Mouse (Mus musculus) small intestine, adult 2 months (tissue): ENCODE results near the gene Gm853. TPM values are rescaled to one million over a fixed set of nuclear protein-coding genes. Genes with fewer than 3 reads are reported as not detected.
A peak's percentile ranks its signal among the peaks of the same experiment; 100 is the strongest.

Source experiments
- H3K27ac ChIP-seq: fragments of 200-500 bp; 2 replicates; pipeline ENCODE4 v1.5.1; 2012; ENCODE audit warnings: low read depth, low read length, control low read depth, inconsistent platforms; ENCODE audit not compliant: insufficient read depth
- H3K27me3 ChIP-seq: fragments of 200-500 bp; 2 replicates; pipeline ENCODE4 v1.6.1; 2012; ENCODE audit warnings: mild to moderate bottlenecking, moderate library complexity, low read length, inconsistent platforms; ENCODE audit not compliant: control insufficient read depth, insufficient read depth
- H3K36me3 ChIP-seq: fragments of 200-500 bp; 2 replicates; pipeline ENCODE4 v1.6.1; 2012; ENCODE audit warnings: mild to moderate bottlenecking, low read length, control low read depth, inconsistent platforms; ENCODE audit not compliant: control insufficient read depth, insufficient read depth
- H3K4me1 ChIP-seq: fragments of 200-500 bp; 2 replicates; pipeline ENCODE4 v1.6.1; 2012; ENCODE audit warnings: low read length, inconsistent platforms, mixed read lengths; ENCODE audit not compliant: control insufficient read depth, insufficient read depth, insufficient read length
- H3K4me3 ChIP-seq: fragments of 200-500 bp; 2 replicates; pipeline ENCODE4 v1.5.1; 2012; ENCODE audit warnings: low read depth, mild to moderate bottlenecking, control low read depth, inconsistent platforms, low read length, moderate library complexity
- CTCF ChIP-seq: fragments of 200-500 bp; IDR thresholded peaks from 2 replicates; pipeline ENCODE4 v1.5.1; 2012; ENCODE audit warnings: low read depth, mild to moderate bottlenecking, control low read depth, inconsistent platforms, low read length, moderate library complexity, mixed read lengths; ENCODE audit not compliant: insufficient replicate concordance, insufficient read length; ENCODE audit errors: extremely low read depth
- POLR2A ChIP-seq: fragments of 200-500 bp; IDR thresholded peaks from 2 replicates; pipeline ENCODE4 v1.6.1; 2012; ENCODE audit warnings: low read depth, mild to moderate bottlenecking, control low read depth, inconsistent platforms, low read length, moderate library complexity
- WGBS: fragments of 180-500 bp; shearing (Covaris S2); methylation state at CpG from one replicate; pipeline ENCODE4 v1.1.7; 2018; 5-methylcytosine and 5-hydroxymethylcytosine counted together
- polyA plus RNA-seq: library from polyadenylated mRNA; depleted of rRNA; stranded (reverse); fragments of >200 nt; gene quantifications from 2 replicates; pipeline ENCODE4 v1.2.3, GENCODE M21; 2012

The Gm853 gene
- polyA plus RNA-seq, 1 experiment = not detected

DNA sequence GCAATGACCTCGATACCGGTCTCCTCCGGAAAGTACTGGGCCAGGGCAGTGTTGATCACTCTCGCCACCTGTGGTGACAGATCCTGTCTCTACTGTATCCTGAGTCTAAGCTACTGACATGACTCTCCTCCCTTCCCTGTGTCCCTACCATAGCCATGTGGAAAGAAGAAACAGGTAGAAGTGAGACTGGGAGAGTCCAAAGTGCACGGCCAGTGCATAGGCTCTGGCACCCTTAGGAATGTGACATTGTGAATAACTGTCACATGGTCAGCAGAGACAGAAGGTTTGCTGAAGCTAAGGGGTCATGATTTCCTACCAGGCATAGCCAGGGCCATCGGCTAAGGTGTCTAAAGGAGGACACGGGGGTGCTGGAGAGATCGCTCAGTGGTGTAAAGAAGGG is 6.8 kb downstream of the Gm853 start:
- TF ChIP-seq CTCF (no peak), POLR2A (no peak)
- Histone ChIP-seq H3K27ac (no peak overlapping the region), H3K4me1 (no peaks in the 10 kb centered on the region), H3K4me3 (no peak overlapping the region), H3K27me3 (no peaks in the 10 kb centered on the region), H3K36me3 (no peaks in the 10 kb centered on the region)
- WGBS = 71% methylated on average over 8 of the region's 8 CpGs

DNA sequence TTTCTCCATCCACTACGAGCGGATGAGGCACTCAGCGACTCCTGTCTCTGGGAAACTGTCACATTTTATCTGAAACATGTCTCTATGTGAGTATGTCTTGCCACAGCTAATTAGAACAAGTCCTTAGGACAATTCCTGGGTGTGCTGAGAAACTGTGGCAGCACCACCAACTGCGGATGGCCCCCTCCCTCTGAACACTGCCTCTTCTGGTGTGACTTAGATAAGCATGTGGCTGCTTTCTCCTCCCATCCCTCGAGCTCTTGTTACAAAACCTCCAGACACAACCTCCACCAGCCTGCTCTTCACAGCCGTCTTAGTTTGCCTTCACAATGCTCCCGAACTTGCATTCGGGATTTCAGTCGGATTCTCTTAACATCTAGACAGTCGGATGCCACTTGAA is 8.3 kb downstream of the Gm853 start:
- TF ChIP-seq CTCF (no peak), POLR2A (no peak)
- no peak overlapping the region for H3K27ac ChIP-seq
- no peaks in the 10 kb centered on the region for H3K36me3 ChIP-seq
- WGBS = 76% methylated on average over 10 of the region's 10 CpGs
- no peak overlapping the region for H3K4me3 ChIP-seq
- no peaks in the 10 kb centered on the region for H3K27me3 ChIP-seq
- no peaks in the 10 kb centered on the region for H3K4me1 ChIP-seq

DNA sequence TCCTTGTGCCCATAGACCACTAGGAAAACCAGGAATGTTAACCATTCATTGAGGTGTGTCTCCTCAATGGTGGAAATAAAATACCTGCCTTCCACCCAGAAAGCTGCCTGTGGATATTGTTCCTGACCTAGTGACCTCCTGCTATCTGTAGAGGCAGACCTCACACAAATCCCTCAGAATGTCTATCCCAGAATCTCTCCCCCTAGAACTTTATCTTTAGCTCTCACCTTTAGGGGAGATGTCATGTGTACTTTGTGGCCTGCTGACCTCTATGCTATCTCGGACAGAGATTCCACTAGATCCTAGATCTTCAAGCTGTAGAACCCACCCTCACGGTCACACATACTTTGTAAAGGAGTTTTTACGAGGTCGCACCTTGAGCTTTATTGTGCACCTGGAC is 9.0 kb downstream of the Gm853 start:
- WGBS = 45% methylated on average over 4 of the region's 4 CpGs
- Histone ChIP-seq H3K4me1 (no peaks in the 10 kb centered on the region), H3K4me3 (no peak overlapping the region), H3K27me3 (no peaks in the 10 kb centered on the region), H3K36me3 (no peaks in the 10 kb centered on the region), H3K27ac (no peak overlapping the region)
- TF ChIP-seq CTCF (no peak), POLR2A (no peak)

DNA sequence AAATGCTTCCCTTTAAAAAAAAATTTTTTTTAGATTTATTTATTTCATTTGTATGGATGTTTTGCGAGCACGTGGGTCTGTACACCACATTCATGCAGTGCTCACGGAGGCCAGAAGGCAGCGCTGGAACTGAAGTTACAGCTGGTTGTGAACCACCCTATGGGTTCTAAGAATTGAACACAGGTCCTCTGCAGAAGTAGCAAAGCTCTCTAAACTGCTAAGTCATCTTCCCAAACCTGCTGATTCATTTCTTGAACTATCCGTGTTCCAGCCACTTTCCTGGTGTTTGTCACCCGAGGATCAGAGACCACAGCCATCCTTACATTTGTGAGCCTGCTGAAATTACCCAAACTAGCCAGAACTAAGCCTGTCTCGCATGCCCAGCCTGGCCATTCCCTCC is 9.8 kb downstream of the Gm853 start:
- 68% methylated on average over 7 of the region's 7 CpGs for WGBS
- H3K4me3 ChIP-seq = no peak overlapping the region
- no peak overlapping the region for H3K27ac ChIP-seq
- H3K27me3 ChIP-seq = no peaks in the 10 kb centered on the region
- TF ChIP-seq CTCF (no peak), POLR2A (no peak)
- H3K4me1 ChIP-seq = no peaks in the 10 kb centered on the region
- no peaks in the 10 kb centered on the region for H3K36me3 ChIP-seq

DNA sequence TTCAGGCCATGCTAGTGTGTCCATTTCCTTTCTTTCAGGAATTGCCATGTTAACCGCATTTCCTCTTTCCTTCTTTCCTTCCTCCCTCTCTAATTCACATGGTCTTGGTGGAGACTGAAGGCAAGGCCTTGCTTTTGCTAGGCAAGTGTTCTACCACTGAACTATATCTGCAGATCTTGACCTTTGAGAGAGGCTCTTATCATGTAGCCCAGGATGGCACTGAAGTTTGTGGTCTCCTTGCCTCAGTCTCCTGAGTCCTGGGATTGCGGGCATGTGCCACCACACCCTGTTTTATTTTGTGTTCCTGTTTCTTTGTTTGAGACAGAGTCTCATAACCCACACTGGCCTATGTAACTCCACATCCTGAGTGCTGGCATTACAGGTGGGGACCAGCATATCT is 10.3 kb downstream of the Gm853 start:
- H3K4me1 ChIP-seq = no peaks in the 10 kb centered on the region
- H3K27ac ChIP-seq = no peak overlapping the region
- no peak overlapping the region for H3K4me3 ChIP-seq
- no peaks in the 10 kb centered on the region for H3K27me3 ChIP-seq
- 77% methylated on average over 2 of the region's 2 CpGs for WGBS
- TF ChIP-seq POLR2A (no peak), CTCF (no peak)
- H3K36me3 ChIP-seq = no peaks in the 10 kb centered on the region

DNA sequence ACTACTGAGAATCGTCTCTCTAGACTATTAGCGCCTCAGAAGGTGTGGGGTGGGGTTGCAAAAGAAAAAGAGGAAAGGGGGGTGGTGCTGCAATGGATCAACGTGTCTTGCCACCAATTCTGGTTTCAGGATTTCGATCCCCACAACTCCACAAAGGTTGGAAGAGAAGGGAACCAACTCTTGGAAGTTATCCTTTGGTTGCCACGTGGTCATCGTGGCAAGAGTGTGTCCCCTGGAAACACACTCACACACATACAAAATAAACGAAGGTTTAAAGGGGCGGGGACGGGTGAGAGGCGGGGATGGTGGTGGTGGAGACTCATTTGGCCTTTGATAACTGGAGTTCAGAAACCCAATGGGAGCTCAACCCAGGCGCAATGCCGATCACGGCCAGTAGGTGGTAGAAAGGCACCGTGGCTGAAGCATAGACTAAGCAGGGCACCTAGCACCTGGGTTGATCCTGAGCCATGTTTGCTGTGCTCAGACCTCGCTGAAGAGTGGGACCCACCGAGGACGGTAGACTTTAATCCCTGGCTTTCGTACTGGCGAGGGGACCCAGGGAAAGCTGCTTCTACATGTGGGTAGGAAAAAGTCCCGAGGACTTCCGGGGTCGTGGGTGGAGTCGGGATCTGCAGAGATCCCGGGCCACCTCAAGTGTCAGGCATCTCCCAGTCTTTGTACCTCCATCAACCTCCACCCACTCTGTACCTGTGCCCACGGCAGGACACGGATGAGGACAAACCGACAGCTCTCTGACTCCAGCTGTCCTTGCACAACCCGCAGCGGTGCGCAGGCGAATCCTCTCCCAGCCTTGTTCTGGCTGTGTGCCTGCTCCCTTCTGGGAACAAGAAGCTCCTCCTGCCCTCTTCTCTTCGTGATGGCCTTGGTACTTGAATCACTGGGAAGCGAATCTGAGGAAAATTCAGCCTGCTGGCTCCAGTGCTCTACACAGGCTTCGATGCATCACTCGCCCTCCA is 23.2 kb downstream of the Gm853 start:
- Histone ChIP-seq H3K4me3 (peak overlapping the region; percentile 53), H3K4me1 (no peaks in the 10 kb centered on the region), H3K27me3 (no peaks in the 10 kb centered on the region), H3K27ac (no peak overlapping the region), H3K36me3 (no peaks in the 10 kb centered on the region)
- TF ChIP-seq CTCF (peak; percentile 84), POLR2A (no peak)
- 11% methylated on average over 35 of the region's 35 CpGs for WGBS

DNA sequence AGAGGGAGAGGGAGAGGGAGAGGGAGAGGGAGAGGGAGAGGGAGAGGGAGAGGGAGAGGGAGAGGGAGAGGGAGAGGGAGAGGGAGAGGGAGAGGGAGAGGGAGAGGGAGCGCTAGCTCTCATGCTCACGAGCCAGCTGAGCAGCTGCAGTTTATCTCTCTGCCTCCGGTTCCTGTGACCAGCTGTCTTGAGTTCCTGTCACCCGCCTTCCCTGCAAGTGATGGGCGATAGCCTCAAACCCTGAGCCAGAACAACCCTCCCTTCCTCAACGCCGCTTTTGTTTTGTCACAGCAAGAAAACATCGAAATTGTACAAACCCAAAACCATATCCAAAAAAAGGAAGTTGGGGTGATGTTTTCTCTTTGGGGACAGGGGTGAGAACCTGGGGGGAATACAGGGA is 25.7 kb downstream of the Gm853 start:
- TF ChIP-seq CTCF (no peak), POLR2A (no peak)
- 51% methylated on average over 8 of the region's 8 CpGs for WGBS

DNA sequence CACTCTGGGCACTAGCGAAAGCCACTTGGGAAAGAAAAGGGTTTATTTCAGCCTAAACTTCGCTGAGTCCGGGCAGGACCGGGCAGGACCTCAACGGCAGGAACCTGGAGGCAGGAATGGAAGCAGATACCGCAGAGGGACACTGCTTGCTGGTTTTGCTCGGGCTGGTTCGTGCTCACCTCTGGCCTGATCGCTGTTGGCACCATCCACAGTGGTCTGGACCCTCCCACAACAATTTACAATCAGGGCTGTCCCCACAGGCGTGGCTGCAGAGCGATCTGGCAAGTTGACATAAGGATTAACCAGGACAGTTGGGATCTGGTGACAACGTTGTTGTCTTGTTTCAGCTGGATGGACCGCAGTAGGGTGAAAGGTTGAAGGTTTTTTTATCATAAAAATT is 26.3 kb downstream of the Gm853 start:
- Histone ChIP-seq H3K4me3 (no peak overlapping the region), H3K27me3 (no peaks in the 10 kb centered on the region; the same call in 1 of the 2 replicates), H3K27ac (no peak overlapping the region), H3K36me3 (no peaks in the 10 kb centered on the region), H3K4me1 (no peaks in the 10 kb centered on the region)
- 51% methylated on average over 13 of the region's 13 CpGs for WGBS
- TF ChIP-seq CTCF = no peak
- TF ChIP-seq POLR2A = no peak

More for the DNA sequence above, 25.7 kb downstream of the Gm853 start:
- Histone ChIP-seq H3K27ac (no peak overlapping the region), H3K27me3 (no peaks in the 10 kb centered on the region; the same call in 1 of the 2 replicates), H3K4me1 (no peaks in the 10 kb centered on the region), H3K4me3 (no peak overlapping the region), H3K36me3 (no peaks in the 10 kb centered on the region)
